Mouse (Mus musculus) liver, embryonic 14.5 days (tissue): Measurements from ENCODE around the gene Ebf1. TPM values are rescaled to one million over a fixed set of nuclear protein-coding genes. Genes with fewer than 3 reads are reported as not detected.

Experiments used
- ATAC-seq: fragments of 200-750 bp; cut with Nextera tagmentation; 2 replicates; pipeline ENCODE4 v1.8.0; 2017; ENCODE audit warnings: moderate number of reproducible peaks, mild to moderate bottlenecking, moderate library complexity; ENCODE audit not compliant: insufficient read depth
- DNase-seq, 3 experiments: peaks; one replicate each; pipeline ENCODE4 v3.0.0-alpha.2; 2012 to 2013; ENCODE audit warnings: low read depth in 3 of 3, low spot score in 3 of 3
- H3K27ac ChIP-seq: fragments of 300-500 bp; sonication (generic); 2 replicates; pipeline ENCODE4 v1.5.1; 2014; ENCODE audit warnings: moderate library complexity, mild to moderate bottlenecking, control low read depth, inconsistent platforms
- H3K27me3 ChIP-seq: fragments of 300-500 bp; sonication (generic); 2 replicates; pipeline ENCODE4 v1.6.1; 2014; ENCODE audit warnings: mild to moderate bottlenecking, low read length, moderate library complexity; ENCODE audit not compliant: control insufficient read depth, insufficient read depth
- H3K36me3 ChIP-seq: fragments of 300-500 bp; sonication (generic); replicated peaks from 2 replicates; pipeline ENCODE4 v1.6.1; 2014; ENCODE audit warnings: low read depth; ENCODE audit not compliant: control insufficient read depth, insufficient read depth
- H3K4me1 ChIP-seq, 2 experiments: fragments of 200-500 bp in 1 of 2; fragments of 300-500 bp in 1 of 2; sonication (generic) in 1 of 2; replicated peaks; 2 replicates each; pipeline ENCODE4 v1.6.1; 2012 to 2014; ENCODE audit warnings: antibody characterized with exemption in 1 of 2, inconsistent platforms in 1 of 2, low read length in 1 of 2; ENCODE audit not compliant: control insufficient read depth in 2 of 2, insufficient read depth in 2 of 2
- H3K4me2 ChIP-seq: fragments of 300-500 bp; sonication (generic); 2 replicates; pipeline ENCODE4 v1.6.1; 2014; ENCODE audit warnings: low read depth, mild to moderate bottlenecking, control low read depth, moderate library complexity
- H3K4me3 ChIP-seq, 2 experiments: fragments of 200-500 bp in 1 of 2; fragments of 300-500 bp in 1 of 2; sonication (generic) in 1 of 2; 2 replicates each; pipeline ENCODE4 v1.5.1; 2012 to 2014; ENCODE audit warnings: low read depth in 2 of 2, low read length in 2 of 2, mild to moderate bottlenecking in 2 of 2, control low read depth in 1 of 2, inconsistent platforms in 1 of 2, moderate library complexity in 1 of 2; ENCODE audit not compliant: insufficient read depth in 1 of 2
- H3K9ac ChIP-seq: fragments of 300-500 bp; sonication (generic); replicated peaks from 2 replicates; pipeline ENCODE4 v1.6.1; 2014; ENCODE audit warnings: mild to moderate bottlenecking, control low read depth, moderate library complexity
- H3K9me3 ChIP-seq: fragments of 300-500 bp; sonication (generic); 2 replicates; pipeline ENCODE4 v1.6.1; 2016; ENCODE audit warnings: low read length, mixed read lengths; ENCODE audit not compliant: control insufficient read depth
- CTCF ChIP-seq: IDR thresholded peaks from 2 replicates; pipeline ENCODE4 v1.5.1; 2016; ENCODE audit warnings: antibody characterized with exemption, low read depth, control low read depth
- EP300 ChIP-seq: IDR thresholded peaks from 2 replicates; pipeline ENCODE4 v1.6.1; 2016; ENCODE audit warnings: antibody characterized with exemption, low read depth
- WGBS: fragments of 180-500 bp; shearing (Covaris S2); extraction: QIAGEN DNeasy Blood & Tissue Kit; methylation state at CpG from one replicate; pipeline ENCODE4 v1.1.7; 2014; ENCODE audit not compliant: insufficient replicate concordance; 5-methylcytosine and 5-hydroxymethylcytosine counted together
- polyA plus RNA-seq, 2 experiments: library from polyadenylated mRNA; depleted of rRNA in 1 of 2; stranded (reverse) in 1 of 2; unstranded in 1 of 2; fragments of >200 nt; fragmentation: Nextera tagmentation in 1 of 2; extraction: Ambion mirVana in 1 of 2; gene quantifications; 2 replicates each; pipeline versions ENCODE4 v1.2.1 to v1.2.3; 2012 to 2014

Gene Ebf1
- polyA plus RNA-seq, 2 experiments = 0.20 to 0.34 TPM

- no peak for TF ChIP-seq CTCF
- no peak for TF ChIP-seq EP300
- ATAC-seq (no peak), DNase-seq (no peak)
- no peaks in the 10 kb centered on the region for H3K4me1 ChIP-seq
- no peaks in the 10 kb centered on the region for H3K9me3 ChIP-seq
- no peak overlapping the region for H3K4me2 ChIP-seq
- no peaks in the 10 kb centered on the region for H3K27me3 ChIP-seq
- 50% methylated on average over 3 of the region's 3 CpGs for WGBS
- no peak overlapping the region for H3K27ac ChIP-seq
- H3K9ac ChIP-seq = no peak overlapping the region
- H3K4me3 ChIP-seq = no peak overlapping the region
- no peaks in the 10 kb centered on the region for H3K36me3 ChIP-seq
Measured at GRCm38 (mm10) chr11:44727376-44727775, 110.3 kb downstream of the Ebf1 start.

- WGBS = 53% methylated on average over 2 of the region's 2 CpGs
- no peak overlapping the region for H3K4me2 ChIP-seq
- H3K9me3 ChIP-seq = no peaks in the 10 kb centered on the region
- no peak overlapping the region for H3K9ac ChIP-seq
- ATAC-seq (no peak), DNase-seq (no peak)
- no peaks in the 10 kb centered on the region for H3K27me3 ChIP-seq
- H3K4me1 ChIP-seq = no peaks in the 10 kb centered on the region
- H3K4me3 ChIP-seq = no peak overlapping the region
- no peak overlapping the region for H3K27ac ChIP-seq
- H3K36me3 ChIP-seq = no peaks in the 10 kb centered on the region
- TF ChIP-seq CTCF (no peak), EP300 (no peak)
Measured at GRCm38 (mm10) chr11:44727821-44728220, 110.7 kb downstream of the Ebf1 start.

- Histone ChIP-seq H3K36me3 (no peaks in the 10 kb centered on the region), H3K4me2 (no peak overlapping the region), H3K9me3 (no peaks in the 10 kb centered on the region), H3K4me3 (no peak overlapping the region), H3K4me1 (no peaks in the 10 kb centered on the region), H3K27ac (no peak overlapping the region), H3K27me3 (no peaks in the 10 kb centered on the region), H3K9ac (no peak overlapping the region)
- 50% methylated on average over 2 of the region's 2 CpGs for WGBS
- TF ChIP-seq EP300 = no peak
- TF ChIP-seq CTCF = no peak
- ATAC-seq (no peak), DNase-seq (no peak)
Measured at GRCm38 (mm10) chr11:44728271-44728670, 111.2 kb downstream of the Ebf1 start.

GRCm38 (mm10) chr11:44729931-44730330, 112.8 kb downstream of the Ebf1 start:
- no peak for ATAC-seq
- Histone ChIP-seq H3K27me3 (no peaks in the 10 kb centered on the region), H3K36me3 (no peaks in the 10 kb centered on the region), H3K27ac (no peak overlapping the region), H3K4me1 (no peaks in the 10 kb centered on the region), H3K9me3 (no peaks in the 10 kb centered on the region), H3K4me2 (no peak overlapping the region), H3K4me3 (no peak overlapping the region), H3K9ac (no peak overlapping the region)
- TF ChIP-seq EP300 (no peak), CTCF (no peak)
- no peak for DNase-seq
- 61% methylated on average over 4 of the region's 4 CpGs for WGBS

GRCm38 (mm10) chr11:44731763-44732162, 114.6 kb downstream of the Ebf1 start:
- TF ChIP-seq EP300 = no peak
- TF ChIP-seq CTCF = no peak
- ATAC-seq (no peak), DNase-seq (no peak)
- Histone ChIP-seq H3K9me3 (no peaks in the 10 kb centered on the region), H3K9ac (no peak overlapping the region), H3K27ac (no peak overlapping the region), H3K4me1 (no peaks in the 10 kb centered on the region), H3K27me3 (no peaks in the 10 kb centered on the region), H3K36me3 (no peaks in the 10 kb centered on the region), H3K4me3 (no peak overlapping the region), H3K4me2 (no peak overlapping the region)
- 51% methylated on average over 2 of the region's 2 CpGs for WGBS
